Mouse (Mus musculus) kidney, postnatal 4 days (tissue): ENCODE data around the gene Top2a.
"Not testable (repeated sequence)": the region's sequence is repeated elsewhere in the genome, so short reads cannot be mapped to it uniquely, and the experiment has no call there.

Experiments used
- DNase-seq, 2 experiments: peaks; one replicate each; pipeline ENCODE4 v3.0.0; 2021; ENCODE audit warnings: mixed read lengths in 2 of 2

Top2a gene

DNA sequence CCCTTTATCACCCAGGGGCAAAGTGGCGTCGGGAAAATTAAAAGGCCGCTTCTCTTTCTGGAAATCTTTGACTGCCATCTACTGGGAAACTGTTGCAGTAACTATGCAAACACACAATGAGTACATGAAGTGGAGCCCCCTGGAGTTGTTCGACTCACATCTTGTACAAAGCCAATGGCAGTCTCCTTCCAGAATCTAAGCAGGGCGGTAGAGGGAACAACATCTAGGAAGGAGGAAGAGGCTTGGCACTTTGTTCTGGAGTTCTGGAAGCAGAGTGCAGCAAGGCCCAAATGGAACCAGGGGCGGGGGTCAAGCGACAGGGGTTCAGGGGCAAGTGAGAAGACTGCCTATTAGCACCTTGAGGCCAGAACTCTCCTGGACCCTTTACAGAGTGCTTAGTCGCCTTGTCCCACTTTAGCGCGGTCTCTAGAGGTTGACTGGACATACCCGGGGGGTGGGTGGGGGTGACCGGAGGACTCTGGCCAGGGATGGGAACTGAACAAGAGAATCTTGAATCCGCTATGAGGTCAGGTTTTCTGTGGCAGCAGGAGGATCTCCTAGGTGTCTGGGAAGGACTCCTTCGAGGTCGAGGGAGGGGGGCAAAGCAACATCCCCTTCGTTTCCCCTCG is 16.5 kb upstream of the Top2a start:
- DNase-seq, result peak; percentile 66 to 79

DNA sequence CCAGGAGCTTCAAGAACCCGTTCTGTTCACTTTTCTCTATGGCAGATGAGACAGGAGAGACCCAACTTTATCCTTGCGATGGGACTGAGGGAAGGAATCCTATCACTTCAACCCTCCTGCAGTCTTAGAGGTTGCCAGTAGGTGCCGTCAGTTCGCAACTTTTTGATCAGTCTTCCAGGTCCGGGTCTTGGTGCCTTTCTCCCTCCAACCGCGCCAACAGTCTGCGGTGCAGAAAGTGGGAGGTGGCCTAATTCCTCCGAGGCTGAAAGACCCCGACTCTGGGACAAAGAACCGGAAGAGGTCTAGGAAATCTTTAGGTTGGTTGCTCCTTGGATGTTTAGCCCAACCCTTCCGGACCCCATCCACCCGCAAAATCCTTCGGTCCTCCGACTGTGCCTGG is 15.8 kb upstream of the Top2a start:
- DNase-seq, result peak; percentile 89 to 93

DNA sequence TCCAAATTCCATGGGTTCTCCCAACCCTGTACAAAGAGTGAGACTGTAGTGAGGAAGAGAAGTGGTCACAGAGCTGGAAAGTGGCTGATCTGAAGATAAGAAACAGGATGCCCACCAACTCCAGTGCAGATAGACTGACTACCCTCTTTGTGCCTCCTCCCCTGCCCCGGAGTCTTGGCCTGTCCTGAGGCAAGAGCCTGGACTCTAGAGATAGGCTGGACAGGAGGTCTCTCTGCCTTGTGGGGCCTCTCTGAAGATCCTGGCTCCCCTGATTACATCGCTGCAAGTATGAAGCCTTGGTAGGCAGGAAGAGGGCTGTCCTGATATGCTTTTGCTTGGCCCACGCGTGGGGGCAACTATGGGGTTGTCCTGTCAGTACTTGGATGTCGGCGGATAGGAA is 12.3 kb upstream of the Top2a start:
- no peak for DNase-seq

DNA sequence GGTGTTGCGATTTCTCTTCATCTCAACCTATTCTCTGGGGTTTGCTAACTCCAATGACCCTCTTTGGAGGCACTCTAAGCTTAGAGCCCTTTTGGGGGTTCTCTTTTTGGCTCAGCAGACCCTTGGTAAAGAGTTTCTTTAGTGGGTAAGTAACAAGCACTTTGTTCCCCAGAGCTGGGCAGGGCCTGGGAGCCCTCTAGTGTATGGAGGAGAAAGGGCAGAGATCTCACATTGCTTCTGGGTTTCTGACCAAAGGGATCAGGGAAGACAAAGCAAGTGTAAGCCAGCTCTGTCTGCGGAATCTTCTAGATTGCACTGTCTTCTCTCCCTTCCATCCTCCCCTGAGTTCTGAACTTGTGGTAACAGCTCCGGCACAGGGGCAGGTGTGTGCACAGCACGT is 11.4 kb upstream of the Top2a start:
- peak in 1 of 2 experiments; percentile 47 for DNase-seq

DNA sequence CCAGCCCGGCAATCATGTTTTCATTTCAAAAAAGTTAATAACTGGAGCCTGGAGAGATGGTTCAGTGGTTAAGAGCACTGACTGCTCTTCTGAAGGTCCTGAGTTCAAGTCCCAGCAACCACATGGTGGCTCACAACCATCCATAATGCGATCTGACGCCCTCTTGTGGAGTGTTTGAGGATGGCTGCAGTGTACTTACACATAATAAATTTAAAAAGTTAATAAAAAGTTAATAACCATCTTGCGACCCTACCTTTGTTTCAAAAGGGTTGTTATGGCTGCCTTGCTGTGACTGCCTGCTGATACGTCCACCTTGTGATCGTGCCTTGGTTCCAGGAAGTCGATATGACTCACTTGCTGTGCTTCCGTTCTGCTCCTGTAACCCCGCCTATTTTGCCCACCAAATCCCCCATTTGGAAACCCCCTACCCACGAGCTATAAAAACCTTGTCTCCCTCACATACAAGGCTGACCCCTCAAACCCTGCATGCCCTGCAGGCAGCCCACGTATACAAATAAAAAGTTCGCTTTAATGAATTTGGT is 3.0 kb upstream of the Top2a start:
- no peak for DNase-seq

DNA sequence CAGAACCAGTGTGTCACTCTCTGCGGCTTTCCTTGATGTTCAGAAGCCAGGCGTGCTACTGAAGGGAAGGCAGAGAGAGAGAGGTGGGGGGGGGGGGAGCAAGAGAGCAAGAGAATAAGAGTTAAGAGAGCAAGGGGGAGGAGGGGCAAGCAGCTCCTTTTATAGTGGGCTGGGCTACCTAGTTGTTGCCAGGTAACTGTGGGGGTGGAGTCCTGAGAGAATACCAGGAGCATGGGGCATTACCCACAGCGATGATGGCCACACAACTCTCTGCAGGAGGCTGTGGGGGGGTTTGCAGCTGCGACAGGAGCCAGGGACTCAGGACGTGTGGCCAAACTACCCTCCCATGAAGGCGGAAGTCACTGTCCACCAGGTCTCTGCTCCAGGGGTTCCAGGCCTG is 1.9 kb upstream of the Top2a start:
- DNase-seq, result no peak

DNA sequence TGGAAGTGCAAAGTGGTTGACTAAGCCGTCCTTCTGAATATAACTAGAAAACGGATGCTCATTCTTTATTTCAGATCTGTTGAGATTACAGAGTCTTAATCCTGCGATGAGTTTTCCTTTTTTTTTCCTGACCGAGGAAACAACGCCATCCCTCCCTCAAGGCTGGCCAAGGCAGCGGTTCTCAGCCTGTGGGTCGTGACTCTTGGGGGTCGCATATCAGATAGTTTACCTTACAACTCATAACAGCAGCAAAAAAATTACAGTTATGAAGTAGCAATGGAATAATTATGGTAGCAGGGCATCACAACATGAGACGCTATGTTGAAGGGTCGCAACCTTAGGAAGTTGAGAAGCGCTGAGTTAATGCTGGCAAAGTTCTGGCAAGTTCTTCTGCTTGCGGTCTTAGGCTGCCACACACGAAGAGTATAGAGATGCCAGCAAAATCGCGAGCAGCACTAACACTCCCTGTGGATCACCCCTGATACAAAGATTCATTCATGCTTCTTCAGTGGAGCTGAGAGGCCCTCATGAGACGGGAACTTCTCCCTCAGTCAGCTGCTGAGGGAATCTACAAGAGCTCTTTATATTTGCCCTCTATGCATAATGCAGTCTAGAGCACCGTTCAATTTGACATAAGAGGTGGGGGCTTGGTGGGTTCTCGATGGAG is 612 bp upstream of the Top2a start:
- no peak for DNase-seq

DNA sequence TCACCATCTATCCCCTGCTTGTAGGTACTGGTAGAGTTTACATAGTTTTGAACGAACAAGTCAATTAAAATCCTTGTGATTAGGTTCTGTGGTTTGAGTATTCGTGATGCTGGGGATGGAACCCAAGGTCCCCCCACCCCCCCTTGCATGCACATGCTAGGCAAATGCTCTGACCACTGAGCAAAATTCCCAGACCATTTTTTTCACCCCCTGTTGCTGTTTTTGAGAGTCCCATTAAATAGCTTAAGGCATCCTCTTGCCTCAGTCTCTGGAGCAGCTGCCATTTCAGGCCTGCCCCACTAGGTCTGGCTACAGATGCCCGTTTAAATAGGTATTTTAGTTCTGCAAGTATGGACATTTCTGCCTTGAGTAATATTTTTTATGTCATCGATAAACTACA is 895 bp downstream of the Top2a start:
- DNase-seq, result no peak

DNA sequence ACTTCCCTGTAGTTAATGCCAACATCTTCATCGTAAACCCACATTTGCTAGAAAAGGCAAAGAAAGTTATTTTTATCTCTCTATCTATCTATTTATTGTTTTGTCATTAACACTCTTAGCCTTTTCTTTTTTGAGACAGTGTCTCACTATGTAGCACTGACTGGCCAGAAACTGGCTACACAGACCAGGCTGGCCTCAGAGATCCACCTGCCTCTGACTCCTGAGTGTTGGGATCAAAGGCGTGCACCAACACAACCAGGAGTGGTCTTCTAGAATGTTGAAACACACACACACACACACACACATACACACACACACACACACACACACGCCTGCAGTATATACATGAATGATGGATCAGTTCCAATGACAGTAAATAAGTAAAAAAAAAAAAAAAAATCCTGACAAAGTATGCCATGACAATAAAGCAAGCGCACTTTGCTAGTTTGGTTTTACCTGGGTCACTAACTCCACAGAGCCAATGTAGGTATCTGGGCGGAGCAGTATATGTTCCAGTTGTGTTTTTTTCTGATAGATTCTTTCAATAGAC is 1.5 kb downstream of the Top2a start:
- no peak for DNase-seq

DNA sequence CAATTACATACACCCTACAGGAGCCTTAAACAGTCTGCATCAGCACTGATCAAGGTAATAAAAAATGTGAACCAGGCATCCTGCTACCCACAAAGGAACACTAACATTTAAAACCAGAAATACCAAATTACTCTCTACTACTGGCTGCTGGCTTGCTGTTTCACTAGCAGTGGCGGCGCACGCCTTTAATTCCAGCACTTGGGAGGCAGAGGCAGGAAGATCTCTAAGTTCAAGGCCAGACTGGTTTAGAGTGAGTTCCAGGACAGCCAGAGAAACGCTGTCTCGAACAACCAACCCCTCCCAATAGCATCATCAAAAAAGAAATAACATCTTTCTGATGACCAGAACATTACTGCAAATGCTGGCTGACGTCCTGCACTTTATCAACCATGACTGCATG is 4.1 kb downstream of the Top2a start:
- DNase-seq, result no peak

DNA sequence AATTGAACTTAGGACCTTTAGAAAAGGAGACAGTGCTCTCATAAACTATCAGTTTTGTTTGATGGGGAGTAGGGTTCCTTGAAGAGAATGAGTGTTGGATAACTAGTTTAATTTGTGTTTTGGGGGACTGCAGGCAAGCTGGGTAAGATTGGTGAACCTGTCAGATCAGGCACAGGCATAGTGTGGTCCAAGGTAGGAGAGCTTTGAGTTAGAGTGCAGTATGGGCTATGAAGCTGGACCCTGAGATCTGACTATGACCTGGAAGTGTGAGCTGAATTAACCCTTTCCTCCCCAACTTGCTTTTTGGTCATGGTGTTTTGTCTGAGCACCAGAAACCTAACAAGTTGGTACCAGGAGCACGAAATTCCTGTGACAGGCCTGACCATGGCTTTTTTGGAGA is 10.1 kb downstream of the Top2a start:
- DNase-seq, result no peak

DNA sequence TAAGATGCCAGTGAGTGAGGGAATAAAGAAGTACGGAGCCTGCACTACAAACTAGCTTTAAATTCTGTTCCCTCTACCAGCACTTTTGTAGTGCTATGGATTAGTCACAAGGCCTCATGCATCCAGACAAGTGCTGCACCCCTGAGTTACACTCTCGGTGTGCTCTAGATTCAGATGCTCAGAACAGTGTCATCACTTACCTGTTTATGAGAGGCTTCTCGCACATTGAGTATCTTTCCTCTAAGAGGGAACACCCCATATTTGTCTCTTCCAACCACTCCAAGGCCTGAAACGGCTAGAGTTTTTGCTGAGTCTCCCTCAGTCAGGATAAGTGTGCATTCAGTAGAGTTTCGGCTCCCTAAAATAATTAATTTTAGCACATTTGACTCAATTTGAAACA is 13.3 kb downstream of the Top2a start:
- no peak for DNase-seq

DNA sequence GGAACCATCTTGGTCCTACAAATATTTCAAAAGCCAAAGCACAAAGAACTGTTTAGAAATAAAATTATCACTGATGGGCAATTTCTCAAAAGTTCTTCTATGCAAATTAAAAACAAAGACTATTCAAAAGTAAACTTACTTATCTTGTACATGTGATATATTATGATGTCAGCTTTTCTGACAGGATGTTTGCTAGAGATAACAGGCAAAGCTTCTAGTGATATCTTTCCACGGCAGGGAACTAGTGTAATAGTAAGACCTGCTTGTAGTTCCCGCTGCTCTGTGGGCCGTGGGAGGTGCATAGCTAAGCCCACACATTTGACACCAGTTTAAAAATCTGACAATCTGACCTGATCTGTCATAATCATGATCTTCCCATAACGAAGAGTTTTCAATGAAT is 13.9 kb downstream of the Top2a start:
- no peak for DNase-seq

DNA sequence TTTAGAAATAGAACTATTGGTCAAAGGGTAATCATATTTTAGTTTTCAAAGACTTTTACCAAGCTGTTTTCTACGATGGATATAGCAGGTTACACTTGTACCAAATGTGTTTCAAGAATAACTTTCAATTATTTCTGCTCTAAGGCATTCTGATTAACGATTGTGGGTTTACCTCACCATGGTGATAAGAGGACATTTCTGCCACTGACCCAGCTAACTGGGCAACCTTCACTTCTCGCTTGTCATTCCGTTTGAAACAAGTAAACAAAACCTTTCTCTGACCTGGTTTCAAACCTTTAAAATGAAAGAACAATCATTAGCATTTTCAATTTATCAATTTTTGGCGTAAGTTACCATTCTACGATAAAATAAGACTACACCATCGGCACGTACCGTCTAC is 17.2 kb downstream of the Top2a start:
- no peak for DNase-seq

DNA sequence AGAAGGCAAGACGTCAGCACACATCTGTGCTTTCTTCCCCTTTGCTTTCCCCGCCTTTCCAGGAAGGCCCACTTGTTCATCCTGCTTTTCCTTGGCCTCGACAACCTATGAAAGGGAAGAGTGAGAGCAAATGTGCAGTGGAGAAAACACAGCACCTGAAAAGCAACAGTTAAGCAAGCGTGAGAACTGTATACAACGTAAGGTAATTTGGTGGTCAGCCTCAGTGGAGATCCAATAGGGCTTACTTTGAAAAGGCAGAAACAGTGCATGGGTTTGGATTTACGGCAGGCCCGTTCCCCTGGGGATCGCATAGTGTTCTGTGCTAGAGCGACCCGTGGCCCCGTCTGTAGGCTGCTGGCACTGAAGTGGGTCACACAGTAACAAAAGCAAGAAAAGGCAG is 24.7 kb downstream of the Top2a start:
- DNase-seq, result no peak

DNA sequence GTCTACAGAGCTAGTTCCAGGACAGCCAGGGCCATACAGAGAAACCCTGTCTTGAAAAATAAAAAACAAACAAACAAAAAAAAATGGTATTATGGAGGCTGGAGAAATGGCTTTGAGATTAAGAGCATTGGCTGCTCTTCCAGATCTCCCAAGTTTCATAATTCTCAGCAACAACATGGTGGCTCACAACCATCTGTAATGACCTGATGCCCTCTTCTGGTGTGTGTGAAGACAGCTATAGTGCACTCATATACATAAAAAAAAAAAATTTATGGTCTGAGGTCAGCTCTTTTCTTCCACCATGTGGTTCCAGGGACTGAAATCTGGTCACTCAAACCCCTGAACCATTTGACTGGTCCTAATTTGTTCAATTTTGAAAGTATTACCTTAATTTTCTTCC is 25.2 kb downstream of the Top2a start:
- no peak for DNase-seq

DNA sequence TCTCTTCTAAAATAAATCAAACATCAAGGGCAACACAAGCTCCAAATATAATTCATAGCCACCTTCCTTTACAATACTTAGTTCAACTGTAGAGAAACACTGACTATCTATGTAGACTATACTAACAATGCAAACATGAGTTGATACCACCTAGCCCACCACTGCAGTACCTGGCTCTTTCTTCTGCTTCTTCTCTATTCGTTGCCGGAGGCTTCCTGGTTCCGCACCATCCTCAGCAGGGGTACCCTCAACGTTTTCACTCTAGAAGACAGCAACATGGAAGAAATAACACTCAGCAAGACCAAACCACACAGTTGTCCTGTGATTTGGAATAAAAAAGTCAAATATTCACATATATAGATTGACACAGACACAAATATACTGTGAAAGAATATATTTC is 26.3 kb downstream of the Top2a start:
- DNase-seq, result no peak

DNA sequence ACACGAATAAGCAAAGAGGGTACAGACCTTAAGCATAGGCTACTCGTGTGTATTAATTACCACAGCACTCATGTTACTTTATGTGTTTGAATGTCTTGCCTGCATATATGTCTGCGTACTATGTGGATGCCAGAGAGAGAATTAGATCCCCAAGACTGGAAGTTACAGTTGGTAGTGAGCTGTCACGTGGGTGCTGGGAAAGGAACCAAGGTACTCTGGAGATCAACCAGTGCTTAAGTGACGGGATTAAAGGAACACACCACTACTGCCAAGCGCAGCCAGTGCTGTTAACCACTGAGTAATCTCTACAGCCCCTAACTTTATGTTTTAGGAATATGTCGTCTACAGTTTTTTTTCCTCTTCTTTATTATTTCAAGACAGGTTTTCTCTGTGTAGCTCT is 28.0 kb downstream of the Top2a start:
- no peak for DNase-seq

DNA sequence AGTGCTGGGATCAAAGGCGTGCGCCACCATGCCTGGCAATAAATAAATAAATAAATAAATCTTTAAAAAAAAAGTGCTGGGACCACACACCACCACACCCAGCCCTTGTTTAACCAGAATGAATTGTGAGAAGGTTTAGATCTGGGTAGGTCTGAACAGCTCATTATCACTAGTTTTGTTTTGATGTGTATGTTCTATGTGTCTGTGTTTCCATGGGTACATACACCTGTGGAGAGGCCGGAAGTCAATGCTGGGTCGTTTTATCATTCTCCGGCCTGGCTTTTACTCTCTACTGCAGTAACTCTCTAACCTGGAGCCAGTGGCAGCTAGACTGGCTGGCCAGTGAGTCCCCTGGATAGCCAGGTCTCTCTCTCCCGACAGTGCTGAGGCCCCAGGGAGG is 33.1 kb downstream of the Top2a start:
- no peak for DNase-seq

DNA sequence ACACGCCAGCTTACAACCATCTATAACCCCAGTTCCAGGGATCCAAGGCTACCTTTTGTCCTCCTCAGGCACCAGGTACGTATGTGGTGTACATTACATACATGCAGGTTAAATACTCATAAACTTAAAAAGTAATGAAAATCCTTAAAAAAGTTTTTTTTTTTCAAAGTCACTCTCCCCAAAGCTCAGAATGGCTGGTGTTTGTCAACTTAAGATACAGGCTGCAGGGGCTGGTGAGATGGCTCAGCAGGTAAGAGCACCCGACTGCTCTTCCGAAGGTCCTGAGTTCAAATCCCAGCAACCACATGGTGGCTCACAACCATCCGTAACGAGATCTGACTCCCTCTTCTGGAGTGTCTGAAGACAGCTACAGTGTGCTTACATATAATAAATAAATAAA is 35.7 kb downstream of the Top2a start:
- not testable (repeated sequence) for DNase-seq

DNA sequence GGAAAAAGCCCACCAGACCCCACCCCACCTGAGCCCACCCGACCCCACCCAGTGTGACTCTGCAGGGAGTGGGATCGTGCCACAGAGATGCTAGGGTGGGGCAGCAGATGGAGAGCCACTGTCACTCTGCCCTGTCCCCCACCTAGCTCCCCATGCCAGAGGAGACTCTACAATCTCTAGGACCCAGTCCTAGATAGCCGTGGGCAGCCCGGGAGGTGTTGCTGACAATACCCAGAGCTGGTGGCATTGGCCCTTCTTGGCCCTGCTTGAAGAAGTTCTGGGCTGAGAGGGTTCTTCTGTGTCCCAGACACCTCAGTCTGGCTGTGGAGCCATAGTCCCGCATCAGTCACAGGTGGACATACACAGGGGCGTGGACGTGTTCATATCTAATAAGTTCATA is 38.4 kb downstream of the Top2a start:
- DNase-seq, result no peak

DNA sequence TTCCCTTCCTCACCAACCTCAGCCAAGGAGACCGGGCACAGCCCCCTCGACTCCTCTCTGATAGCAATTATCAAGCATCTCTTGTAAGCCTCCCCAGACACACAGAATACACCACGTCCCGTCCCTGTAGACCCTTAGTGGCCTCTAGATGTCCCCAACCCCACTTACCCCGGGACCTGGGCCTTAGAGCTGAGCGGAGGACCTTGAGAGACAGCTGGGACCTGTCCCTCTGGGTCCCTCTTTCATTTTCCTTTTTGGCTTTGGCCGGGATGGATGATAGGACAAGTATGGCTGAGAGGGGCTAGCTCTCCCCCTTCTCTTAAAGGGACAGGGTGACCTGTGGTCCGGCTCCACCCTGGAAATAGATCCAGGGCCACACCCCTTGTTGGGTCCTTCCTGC is 40.4 kb downstream of the Top2a start:
- peak; percentile 24 to 40 for DNase-seq

DNA sequence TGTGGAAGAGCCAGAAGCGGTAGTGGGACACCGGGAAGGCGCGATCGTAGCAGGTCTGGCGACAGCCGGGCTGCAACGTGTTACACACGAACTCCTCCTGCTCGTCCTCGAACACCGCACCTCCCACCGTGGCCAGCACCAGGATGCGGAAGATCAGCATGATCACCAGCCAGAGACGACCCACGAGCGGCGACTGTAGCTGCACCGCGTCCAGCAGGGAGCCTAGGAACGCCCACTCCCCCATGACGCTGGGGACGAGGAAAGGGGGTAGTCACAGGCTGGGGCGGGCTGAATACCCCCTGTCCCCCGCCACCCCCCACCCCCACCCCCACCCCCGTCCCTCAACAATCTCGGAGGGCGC is 41.2 kb downstream of the Top2a start, which contains the start of gene Gjd3:
Gene Gjd3, minus strand, starts transcription at position 244 of the 361 bp plus-strand sequence.
- no peak for DNase-seq

DNA sequence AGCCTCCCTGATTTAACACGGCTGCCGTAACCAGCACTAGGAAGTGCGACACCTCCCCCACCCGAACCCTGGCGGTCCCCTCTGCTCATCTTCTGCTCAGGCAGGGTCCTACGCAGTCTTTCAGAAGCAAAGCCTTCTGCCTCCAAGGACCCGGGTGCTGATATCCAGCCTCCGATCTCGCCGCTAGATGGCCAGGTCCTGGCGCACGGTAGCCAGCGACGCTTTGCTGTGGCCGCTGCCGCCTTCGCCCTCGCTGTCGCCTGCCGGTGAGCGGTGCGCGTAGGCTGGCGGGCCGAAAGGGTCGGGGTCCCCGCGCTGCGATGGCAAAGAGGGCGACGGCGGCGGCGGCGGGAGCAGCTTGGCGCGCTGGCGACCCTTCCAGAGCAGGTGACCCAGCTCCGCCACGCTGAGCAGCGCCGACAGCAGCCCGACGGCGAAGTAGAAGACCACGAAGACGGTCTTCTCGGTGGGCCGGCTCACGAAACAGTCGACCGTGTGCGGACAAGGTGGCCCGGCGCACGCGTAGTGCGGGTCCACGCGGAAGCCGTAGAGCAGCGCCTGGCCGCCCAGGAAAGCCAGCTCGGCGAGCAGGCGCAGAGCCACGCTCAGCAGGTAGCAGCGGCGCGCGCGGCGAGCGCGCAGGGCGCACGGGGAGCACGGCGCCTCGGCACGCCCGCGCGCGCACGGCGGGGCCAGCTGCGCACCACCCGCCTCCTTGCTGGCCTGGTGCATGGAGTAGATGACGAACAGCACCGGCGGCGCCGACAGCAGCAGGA is 41.8 kb downstream of the Top2a start:
- peak; percentile 83 to 87 for DNase-seq
